Mouse (Mus musculus): Measurements from ENCODE around the gene Trappc6b. TPM values are rescaled to one million over a fixed set of nuclear protein-coding genes. Genes with fewer than 3 reads are reported as not detected.

Trappc6b gene
- polyA plus RNA-seq, 1 experiment: 57.6 TPM

DNA sequence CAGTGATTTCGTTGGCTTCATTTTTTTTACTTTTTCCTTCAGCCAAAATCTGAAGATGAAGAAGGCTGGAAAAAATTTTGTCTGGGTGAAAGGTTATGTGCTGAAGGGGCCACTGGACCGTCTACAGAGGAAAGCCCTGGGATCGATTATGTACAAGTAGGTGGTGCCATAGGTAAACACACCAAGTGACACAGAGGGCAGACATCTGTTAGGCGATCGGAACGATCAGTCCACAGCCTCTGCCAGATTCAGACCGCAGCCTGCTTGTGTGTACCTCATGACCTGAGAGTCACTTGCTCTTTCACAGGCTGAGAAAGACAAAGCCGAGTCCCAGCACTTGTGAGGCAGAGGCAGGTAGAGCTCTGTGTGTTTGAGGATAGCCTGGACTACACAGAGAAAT is 43.3 kb downstream of the Trappc6b start:
- TF ChIP-seq POLR2A (IDR thresholded peaks at IDR 0.05; ENCODE audit: control insufficient read depth, extremely low read depth, insufficient read depth, low read length, poor library complexity) (no peak), CTCF (IDR thresholded peaks at IDR 0.05; ENCODE audit: borderline replicate concordance, control insufficient read depth, extremely low read depth, insufficient read depth, low read length, poor library complexity) (no peak)
- no peaks in the 10 kb centered on the region for H3K27me3 ChIP-seq (ENCODE audit: control insufficient read depth, insufficient read depth, low read length)
- peaks cover 28% of the 10 kb centered on the region for H3K36me3 ChIP-seq (ENCODE audit: control insufficient read depth, insufficient read depth, low read length)
- no peak overlapping the region for H3K4me3 ChIP-seq (ENCODE audit: control insufficient read depth, insufficient read depth, low read length)
- H3K27ac ChIP-seq (ENCODE audit: control insufficient read depth, insufficient read depth, low read length): no peak overlapping the region
- WGBS: 97% methylated on average over 8 of the region's 8 CpGs
- no peak for DNase-seq
- no peaks in the 10 kb centered on the region; the same call in 1 of the 2 replicates for H3K4me1 ChIP-seq (replicated peaks; ENCODE audit: control insufficient read depth, insufficient read depth, low read length)

DNA sequence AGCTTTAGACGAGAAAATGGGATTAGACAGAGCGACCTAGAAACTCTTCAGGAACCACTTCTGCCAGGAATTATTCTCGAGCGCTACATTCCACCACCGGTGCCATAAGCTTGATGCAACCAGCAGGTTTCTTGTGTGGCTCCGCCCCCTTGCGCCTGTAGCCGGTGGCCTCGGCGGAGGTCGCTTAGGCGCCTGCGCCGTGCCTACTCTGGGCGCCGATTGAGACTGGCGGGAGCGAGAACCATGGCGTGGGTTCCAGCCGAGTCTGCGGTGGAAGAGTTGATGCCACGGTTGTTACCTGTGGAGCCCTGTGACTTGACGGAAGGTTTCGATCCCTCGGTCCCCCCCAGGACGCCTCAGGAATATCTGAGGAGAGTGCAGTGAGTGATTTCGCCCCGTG is 48.0 kb downstream of the Trappc6b start, which contains the start of gene Gemin2:
Gene Gemin2 (plus strand): TSS at position 160 of the 400 bp plus-strand sequence.
- WGBS: under 1% methylated on average over 28 of the region's 28 CpGs
- no peaks in the 10 kb centered on the region for H3K27me3 ChIP-seq (ENCODE audit: control insufficient read depth, insufficient read depth, low read length)
- H3K27ac ChIP-seq (ENCODE audit: control insufficient read depth, insufficient read depth, low read length): no peak within 1 kb of the TSS; the same call in 1 of the 2 replicates
- H3K36me3 ChIP-seq (ENCODE audit: control insufficient read depth, insufficient read depth, low read length): peaks cover 6% of the 10 kb centered on the region
- no peaks in the 10 kb centered on the region for H3K4me1 ChIP-seq (replicated peaks; ENCODE audit: control insufficient read depth, insufficient read depth, low read length)
- TF ChIP-seq CTCF (IDR thresholded peaks at IDR 0.05; ENCODE audit: borderline replicate concordance, control insufficient read depth, extremely low read depth, insufficient read depth, low read length, poor library complexity) (peak; percentile 59; the same call in 1 of the 2 replicates), POLR2A (IDR thresholded peaks at IDR 0.05; ENCODE audit: control insufficient read depth, extremely low read depth, insufficient read depth, low read length, poor library complexity) (peak; percentile 93)
- peak within 1 kb of the TSS; percentile 83 for H3K4me3 ChIP-seq (ENCODE audit: control insufficient read depth, insufficient read depth, low read length)
- DNase-seq: peak; percentile 91

- Histone ChIP-seq H3K4me1 (replicated peaks; ENCODE audit: control insufficient read depth, insufficient read depth, low read length) (no peaks in the 10 kb centered on the region), H3K4me3 (ENCODE audit: control insufficient read depth, insufficient read depth, low read length) (no peak overlapping the region), H3K27me3 (ENCODE audit: control insufficient read depth, insufficient read depth, low read length) (no peaks in the 10 kb centered on the region), H3K27ac (ENCODE audit: control insufficient read depth, insufficient read depth, low read length) (no peak overlapping the region; the same call in 1 of the 2 replicates), H3K36me3 (ENCODE audit: control insufficient read depth, insufficient read depth, low read length) (peaks cover under 1% of the 10 kb centered on the region; the same call in 1 of the 2 replicates)
- TF ChIP-seq CTCF (IDR thresholded peaks at IDR 0.05; ENCODE audit: borderline replicate concordance, control insufficient read depth, extremely low read depth, insufficient read depth, low read length, poor library complexity): no peak
- TF ChIP-seq POLR2A (IDR thresholded peaks at IDR 0.05; ENCODE audit: control insufficient read depth, extremely low read depth, insufficient read depth, low read length, poor library complexity): no peak
- DNase-seq: peak; percentile 1
- WGBS: 2% methylated on average over 7 of the region's 7 CpGs
These were observed 48.6 kb downstream of the Trappc6b start for GRCm38 (mm10) chr12:59012710-59013091.

- H3K27ac ChIP-seq (ENCODE audit: control insufficient read depth, insufficient read depth, low read length): peak within 1 kb of the TSS; percentile 34
- WGBS: under 1% methylated on average over 48 of the region's 48 CpGs
- H3K4me1 ChIP-seq (replicated peaks; ENCODE audit: control insufficient read depth, insufficient read depth, low read length): no peaks in the 10 kb centered on the region
- H3K4me3 ChIP-seq (ENCODE audit: control insufficient read depth, insufficient read depth, low read length): peak within 1 kb of the TSS; percentile 84
- H3K36me3 ChIP-seq (ENCODE audit: control insufficient read depth, insufficient read depth, low read length): no peaks in the 10 kb centered on the region; the same call in 1 of the 2 replicates
- TF ChIP-seq POLR2A (IDR thresholded peaks at IDR 0.05; ENCODE audit: control insufficient read depth, extremely low read depth, insufficient read depth, low read length, poor library complexity) (peak; percentile 78), CTCF (IDR thresholded peaks at IDR 0.05; ENCODE audit: borderline replicate concordance, control insufficient read depth, extremely low read depth, insufficient read depth, low read length, poor library complexity) (peak; percentile 51; the same call in 1 of the 2 replicates)
- H3K27me3 ChIP-seq (ENCODE audit: control insufficient read depth, insufficient read depth, low read length): no peaks in the 10 kb centered on the region
- peak; percentile 98 for DNase-seq
These were observed 49.2 kb downstream of the Trappc6b start, which contains the start of gene Sec23a for GRCm38 (mm10) chr12:59011844-59012709. TSS of gene Sec23a (minus strand) at chr12:59012017.

GRCm38 (mm10) chr12:59011275-59011843 is 49.9 kb downstream of the Trappc6b start:
- no peak for DNase-seq
- TF ChIP-seq CTCF (IDR thresholded peaks at IDR 0.05; ENCODE audit: borderline replicate concordance, control insufficient read depth, extremely low read depth, insufficient read depth, low read length, poor library complexity) (no peak), POLR2A (IDR thresholded peaks at IDR 0.05; ENCODE audit: control insufficient read depth, extremely low read depth, insufficient read depth, low read length, poor library complexity) (no peak)
- WGBS: 3% methylated on average over 25 of the region's 25 CpGs
- Histone ChIP-seq H3K4me1 (replicated peaks; ENCODE audit: control insufficient read depth, insufficient read depth, low read length) (no peaks in the 10 kb centered on the region), H3K27ac (ENCODE audit: control insufficient read depth, insufficient read depth, low read length) (peak overlapping the region; percentile 34), H3K4me3 (ENCODE audit: control insufficient read depth, insufficient read depth, low read length) (peak overlapping the region; percentile 84), H3K27me3 (ENCODE audit: control insufficient read depth, insufficient read depth, low read length) (no peaks in the 10 kb centered on the region), H3K36me3 (ENCODE audit: control insufficient read depth, insufficient read depth, low read length) (peaks cover 6% of the 10 kb centered on the region; the same call in 1 of the 2 replicates)

GRCm38 (mm10) chr12:59010482-59010881 is 50.8 kb downstream of the Trappc6b start:
- Histone ChIP-seq H3K27me3 (ENCODE audit: control insufficient read depth, insufficient read depth, low read length) (no peaks in the 10 kb centered on the region), H3K36me3 (ENCODE audit: control insufficient read depth, insufficient read depth, low read length) (peaks cover 10% of the 10 kb centered on the region; the same call in 1 of the 2 replicates), H3K4me1 (replicated peaks; ENCODE audit: control insufficient read depth, insufficient read depth, low read length) (no peaks in the 10 kb centered on the region), H3K27ac (ENCODE audit: control insufficient read depth, insufficient read depth, low read length) (no peak overlapping the region), H3K4me3 (ENCODE audit: control insufficient read depth, insufficient read depth, low read length) (no peak overlapping the region)
- peak; percentile 32 for DNase-seq
- TF ChIP-seq POLR2A (IDR thresholded peaks at IDR 0.05; ENCODE audit: control insufficient read depth, extremely low read depth, insufficient read depth, low read length, poor library complexity) (no peak), CTCF (IDR thresholded peaks at IDR 0.05; ENCODE audit: borderline replicate concordance, control insufficient read depth, extremely low read depth, insufficient read depth, low read length, poor library complexity) (no peak)
- 49% methylated on average over 2 of the region's 2 CpGs for WGBS

Other genes starting within 250 kb of the Trappc6b start
- 9.7 and 10.8 TPM in 2 replicates for gene Sec23a, start 49.5 kb downstream of the Trappc6b start, polyA plus RNA-seq (2012; rRNA removed)
- 5.2 and 5.9 TPM in 2 replicates for gene Gemin2, start 48.1 kb downstream of the Trappc6b start, polyA plus RNA-seq (2012; rRNA removed)
- gene Pnn, start 5.4 kb upstream of the Trappc6b start, polyA plus RNA-seq (2012; rRNA removed): 32.2 and 34.0 TPM in 2 replicates
- 67.8 and 68.0 TPM in 2 replicates for gene Mia2, start 34.3 kb upstream of the Trappc6b start, polyA plus RNA-seq (2012; rRNA removed)
- 11.4 and 18.6 TPM in 2 replicates for gene Fbxo33, start 158.3 kb upstream of the Trappc6b start, polyA plus RNA-seq (2012; rRNA removed)

Measured in thymus, adult 2 months (tissue).